25 mouse cellular contexts compared by ENCODE assay signal in the genomic region with DNA sequence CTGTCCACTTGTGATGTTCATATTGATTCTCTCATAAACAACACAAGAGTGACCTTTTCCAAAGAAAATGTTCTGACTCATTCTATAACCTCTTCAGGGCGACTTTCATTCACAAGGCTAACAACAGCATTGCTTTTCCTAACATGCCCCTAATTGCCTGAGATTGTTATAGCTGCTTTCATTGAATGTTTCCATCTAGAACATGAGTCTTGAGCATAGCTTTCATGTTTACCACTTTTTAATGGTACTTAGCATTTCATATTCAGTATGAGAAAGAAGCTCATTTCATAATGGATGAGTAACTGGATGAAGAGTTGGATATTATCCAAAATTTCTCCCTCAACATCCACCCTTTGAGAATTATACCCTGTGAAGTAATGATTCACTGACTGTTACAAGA.
DNase-seq lines count a peak whose midpoint lies in the region; ATAC-seq and TF ChIP-seq lines count a peak whose summit lies in the region.
"Had no signal": no experiment of that assay in that cellular context is flagged by ENCODE, and none has a peak within 500 bp of the region (broad histone marks: within the 10 kb centered on the region; RNA-seq: fewer than 3 reads in every experiment).

No protein-coding gene starts in this region.

- no peak overlapping the region for H3K4me3 ChIP-seq in heart, adult 2 months
- H3K4me3 ChIP-seq in embryonic fibroblast, embryonic 13.5 days (ENCODE audit: insufficient read depth, low read length): no peak overlapping the region
- no peak overlapping the region for H3K4me3 ChIP-seq in embryonic facial prominence, embryonic 10.5 days
- H3K4me3 ChIP-seq in kidney, embryonic 15.5 days (replicated peaks): no peak overlapping the region
- H3K4me3 ChIP-seq: embryonic facial prominence, embryonic 12.5 days; erythroblast, embryonic 14.5 days; forebrain, embryonic 10.5 days; forebrain, embryonic 13.5 days; forebrain, embryonic 15.5 days had no signal

- no peaks in the 10 kb centered on the region for H3K79me2 ChIP-seq in heart, adult 2 months (replicated peaks; ENCODE audit: control insufficient read depth, insufficient read depth, low read length)

- H3K9ac ChIP-seq in heart, adult 2 months (ENCODE audit: low read depth, low read length): no peak overlapping the region
- H3K9ac ChIP-seq in kidney, embryonic 15.5 days: no peak overlapping the region
- H3K9ac ChIP-seq: embryonic facial prominence, embryonic 12.5 days; forebrain, embryonic 13.5 days; forebrain, embryonic 15.5 days; forebrain, postnatal 0 days had no signal

- no peaks in the 10 kb centered on the region for H3K4me1 ChIP-seq in heart, adult 2 months (ENCODE audit: control insufficient read depth, insufficient read depth, low read length)
- H3K4me1 ChIP-seq in embryonic fibroblast, embryonic 13.5 days (ENCODE audit: control insufficient read depth, insufficient read depth, low read length): no peaks in the 10 kb centered on the region; the same call in 1 of the 2 replicates
- no peaks in the 10 kb centered on the region for H3K4me1 ChIP-seq in embryonic facial prominence, embryonic 10.5 days
- no peaks in the 10 kb centered on the region for H3K4me1 ChIP-seq in kidney, embryonic 15.5 days
- H3K4me1 ChIP-seq: embryonic facial prominence, embryonic 12.5 days; forebrain, embryonic 13.5 days; forebrain, embryonic 15.5 days had no signal

- no peak for TF ChIP-seq EP300 in heart, adult 2 months (IDR thresholded peaks at IDR 0.05; ENCODE audit: insufficient read depth, low read depth, low read length)

- no peak for DNase-seq in heart, adult 2 months
- DNase-seq in heart, postnatal 14 days: no peak
- peak; percentile 21 for DNase-seq in 416B (ENCODE audit: low read depth)
- DNase-seq in skeletal muscle tissue, adult 2 months (ENCODE audit: low read depth, low spot score): peak; percentile 34
- no peak for DNase-seq in right cerebral cortex, adult 2 months (ENCODE audit: low spot score in 2 of 2)
- DNase-seq in embryonic facial prominence, embryonic 10.5 days (ENCODE audit: low spot score): no peak
- DNase-seq: adrenal gland, adult 2 months; adrenal gland, postnatal 10 days; adrenal gland, postnatal 25 days; cerebellum, adult 11 months; cerebellum, adult 18-20 months; cerebellum, adult 8-10 months; cerebellum, adult 9-11 months; cerebellum, postnatal 14 days; cerebellum, postnatal 36 days; embryo, embryonic 11 days; forebrain, postnatal 0 days had no signal

- H3K4me2 ChIP-seq in kidney, embryonic 15.5 days: no peak overlapping the region
- H3K4me2 ChIP-seq: embryonic facial prominence, embryonic 12.5 days; forebrain, embryonic 13.5 days; forebrain, embryonic 15.5 days had no signal

- TF ChIP-seq CTCF in heart, adult 2 months (IDR thresholded peaks at IDR 0.05): no peak
- TF ChIP-seq CTCF in embryonic fibroblast, embryonic 13.5 days (IDR thresholded peaks at IDR 0.05; ENCODE audit: borderline replicate concordance, insufficient read depth, low read length): no peak

- 80% methylated on average over 1 of the region's 1 CpGs for WGBS in heart, adult 2 months
- 88% methylated on average over 1 of the region's 1 CpGs for WGBS in embryonic facial prominence, embryonic 10.5 days
- 81% methylated on average over 1 of the region's 1 CpGs for WGBS in kidney, embryonic 15.5 days

- no peaks in the 10 kb centered on the region for H3K27me3 ChIP-seq in heart, adult 2 months (ENCODE audit: control insufficient read depth, insufficient read depth, low read length)
- no peaks in the 10 kb centered on the region for H3K27me3 ChIP-seq in embryonic facial prominence, embryonic 10.5 days (replicated peaks; ENCODE audit: low read depth, poor library complexity, severe bottlenecking)
- H3K27me3 ChIP-seq in kidney, embryonic 15.5 days: no peaks in the 10 kb centered on the region
- H3K27me3 ChIP-seq: embryonic facial prominence, embryonic 12.5 days; forebrain, embryonic 13.5 days; forebrain, embryonic 15.5 days; Patski had no signal

- ATAC-seq in kidney, embryonic 15.5 days (replicated peaks; ENCODE audit: low FRiP score): no peak
- ATAC-seq: forebrain, embryonic 13.5 days; forebrain, embryonic 15.5 days; forebrain, postnatal 0 days; Patski had no signal

- H3K36me3 ChIP-seq in heart, adult 2 months (ENCODE audit: control insufficient read depth, insufficient read depth, low read length): no peaks in the 10 kb centered on the region
- H3K36me3 ChIP-seq in embryonic facial prominence, embryonic 10.5 days (replicated peaks): no peaks in the 10 kb centered on the region
- H3K36me3 ChIP-seq in kidney, embryonic 15.5 days: no peaks in the 10 kb centered on the region
- H3K36me3 ChIP-seq: embryonic facial prominence, embryonic 12.5 days; forebrain, embryonic 10.5 days; forebrain, embryonic 15.5 days had no signal

- peak overlapping the region; percentile 8; the same call in 1 of the 2 replicates for H3K27ac ChIP-seq in heart, adult 2 months
- H3K27ac ChIP-seq in embryonic fibroblast, embryonic 13.5 days (ENCODE audit: insufficient read depth, low read length): 0 out of 2 replicates have a peak overlapping the region, but pooled peaks have one; percentile 47
- H3K27ac ChIP-seq in embryonic facial prominence, embryonic 10.5 days (replicated peaks): no peak overlapping the region
- H3K27ac ChIP-seq in kidney, embryonic 15.5 days: no peak overlapping the region
- H3K27ac ChIP-seq: embryonic facial prominence, embryonic 12.5 days; forebrain, embryonic 10.5 days; forebrain, embryonic 13.5 days; forebrain, embryonic 15.5 days had no signal

- intact Hi-C loops in heart, adult 2 months (cut with DNase I): no loop called here
- intact Hi-C loops in heart, postnatal 14 days (cut with DNase I): no loop called here

- no peaks in the 10 kb centered on the region for H3K9me3 ChIP-seq in embryonic facial prominence, embryonic 10.5 days
- no peaks in the 10 kb centered on the region for H3K9me3 ChIP-seq in kidney, embryonic 15.5 days (replicated peaks)
- H3K9me3 ChIP-seq: embryonic facial prominence, embryonic 12.5 days; forebrain, embryonic 10.5 days; forebrain, embryonic 13.5 days; forebrain, embryonic 15.5 days had no signal

- no peak for TF ChIP-seq POLR2A in heart, adult 2 months (IDR thresholded peaks at IDR 0.05; ENCODE audit: insufficient read depth, low read depth, low read length)
- TF ChIP-seq POLR2A in embryonic fibroblast, embryonic 13.5 days (IDR thresholded peaks at IDR 0.05; ENCODE audit: low read depth, low read length): no peak

Comparison
In these comparisons a context has a peak if more than half of its experiments do, and no peak if none do; other contexts are left out.
1. DNase-seq: peak in 416B (single experiment) and skeletal muscle tissue, adult 2 months (single experiment); none in heart, adult 2 months (0 of 2), heart, postnatal 14 days (0 of 2), right cerebral cortex, adult 2 months (0 of 2) and embryonic facial prominence, embryonic 10.5 days (single experiment).
2. H3K27ac ChIP-seq: peak in heart, adult 2 months (single experiment) and embryonic fibroblast, embryonic 13.5 days (single experiment); none in embryonic facial prominence, embryonic 10.5 days (single experiment) and kidney, embryonic 15.5 days (single experiment).